Mouse (Mus musculus): ENCODE results near the gene Actn4.
"Not testable (repeated sequence)": the region's sequence is repeated elsewhere in the genome, so short reads cannot be mapped to it uniquely, and the experiment has no call there.

Actn4 gene

GRCm38 (mm10) chr7:28969672-28970394, 7.7 kb upstream of the Actn4 start:
- DNase-seq, result no peak

DNA sequence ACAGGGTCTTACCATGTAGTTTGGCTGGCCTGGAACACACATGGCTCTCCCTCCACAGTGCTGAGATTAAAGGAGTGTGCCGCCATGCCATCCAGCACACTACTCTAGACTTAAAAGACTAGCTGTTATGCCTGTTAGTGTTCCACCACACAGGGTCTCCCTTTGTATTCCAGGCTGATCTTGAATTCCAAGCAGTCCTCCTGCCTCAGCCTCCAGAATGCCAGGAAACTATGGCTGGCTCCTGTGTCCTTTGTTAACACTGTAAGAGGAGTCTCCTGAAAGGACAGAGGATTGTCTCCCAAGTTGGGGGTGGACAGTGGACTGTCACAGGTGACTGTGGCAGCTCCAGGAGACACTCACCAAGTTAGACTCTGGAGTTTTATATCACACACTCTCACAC, 7.1 kb upstream of the Actn4 start:
- no peak for DNase-seq

DNA sequence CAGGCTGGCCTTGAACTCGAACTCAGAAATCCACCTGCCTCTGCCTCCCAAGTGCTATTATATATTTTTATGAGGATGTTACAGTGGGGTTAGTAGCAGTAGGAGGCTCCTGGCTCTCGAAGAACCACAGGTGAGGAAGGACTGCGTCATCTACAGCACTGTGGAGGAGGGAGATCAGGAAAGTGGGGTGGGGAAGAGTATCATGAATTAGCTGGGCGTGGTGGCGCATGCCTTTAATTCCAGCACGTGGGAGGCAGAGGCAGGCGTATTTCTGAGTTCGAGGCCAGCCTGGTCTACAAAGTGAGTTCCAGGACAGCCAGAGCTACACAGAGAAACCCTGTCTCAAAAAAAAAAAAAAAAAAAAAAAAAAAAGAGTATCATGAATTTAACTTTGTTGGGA, 6.0 kb upstream of the Actn4 start:
- DNase-seq, result not testable (repeated sequence)

GRCm38 (mm10) chr7:28966751-28967505, 4.8 kb upstream of the Actn4 start:
- DNase-seq, result no peak

GRCm38 (mm10) chr7:28966181-28966580, 4.0 kb upstream of the Actn4 start:
- DNase-seq, result no peak

DNA sequence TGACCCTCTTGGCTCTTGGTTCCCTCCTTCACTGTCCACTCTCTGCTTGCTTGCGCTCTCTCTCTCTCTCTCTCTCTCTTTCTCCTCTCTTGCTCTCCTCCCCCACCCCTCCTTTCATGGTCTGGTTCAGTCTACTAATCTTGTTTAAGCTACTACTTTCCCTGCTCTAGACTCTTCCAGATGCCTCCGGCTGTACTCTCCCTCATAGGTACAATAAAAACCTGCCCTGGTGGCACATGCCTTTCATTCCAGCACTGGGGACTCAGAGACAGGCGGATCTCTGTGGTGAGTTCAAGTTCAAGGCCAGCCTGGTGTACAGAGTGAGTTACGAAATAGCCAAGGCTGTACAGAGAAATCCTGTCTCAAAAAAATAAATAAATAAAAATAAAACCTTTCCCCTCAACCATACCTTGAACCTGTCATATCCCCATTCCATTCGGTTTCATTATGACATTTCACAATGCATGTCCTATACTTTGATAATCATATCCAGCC, 3.3 kb upstream of the Actn4 start:
- no peak for DNase-seq

DNA sequence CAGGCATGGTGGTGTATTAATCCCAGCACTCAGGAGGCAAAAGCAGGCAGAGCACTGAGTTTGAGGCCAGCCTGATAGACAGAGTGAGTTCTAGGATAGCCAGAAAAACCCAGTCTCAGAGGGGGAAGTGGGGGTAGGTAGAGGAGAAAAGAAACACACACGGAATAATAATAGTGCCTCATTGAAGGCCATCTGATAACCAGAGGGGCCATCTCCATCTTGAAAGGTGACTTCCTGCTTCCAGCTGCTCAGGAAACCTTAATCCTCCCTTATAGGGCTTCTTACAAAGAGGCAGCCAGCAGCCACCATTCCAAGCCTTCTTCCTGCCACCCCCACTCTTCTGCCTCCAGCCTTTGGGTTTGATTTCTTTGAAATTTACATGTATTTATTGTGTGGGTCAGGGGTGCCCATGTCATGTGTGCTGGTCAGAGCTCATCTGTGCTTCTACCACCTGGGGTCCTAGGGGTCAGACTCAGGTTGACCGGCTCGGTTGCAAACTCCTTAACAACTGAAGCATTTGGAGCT, 1.3 kb upstream of the Actn4 start:
- peak; percentile 33 for DNase-seq

GRCm38 (mm10) chr7:28961584-28961926, 585 bp downstream of the Actn4 start:
- DNase-seq, result peak; percentile 39

- peak; percentile 36 for DNase-seq
Observed at GRCm38 (mm10) chr7:28960354-28961046, 1.6 kb downstream of the Actn4 start.

DNA sequence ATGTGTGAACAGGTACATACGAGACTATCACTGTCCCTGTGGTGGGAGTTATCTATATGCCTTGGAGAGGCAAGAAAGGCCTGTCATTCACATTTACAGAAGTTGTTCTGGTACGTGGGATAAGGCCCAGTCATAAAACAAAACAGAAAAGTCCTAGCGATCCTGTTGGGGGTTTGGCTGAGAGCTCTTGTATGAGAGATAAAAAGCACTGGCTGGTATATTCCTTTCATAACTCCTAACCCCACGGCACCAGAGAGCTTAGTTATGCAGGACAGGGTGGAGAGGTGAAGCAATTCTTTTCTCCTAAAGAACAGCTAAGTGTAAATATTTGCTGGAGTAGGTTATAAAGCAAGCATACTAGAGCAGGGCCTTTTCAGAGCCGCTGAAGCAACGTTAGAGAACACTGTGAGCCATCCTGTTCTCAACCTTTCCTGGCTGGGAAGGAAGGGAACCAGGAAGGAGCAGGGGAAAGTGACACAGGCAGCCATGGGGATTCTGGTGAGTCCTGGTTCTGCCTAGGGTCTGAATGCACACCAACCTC, 2.6 kb downstream of the Actn4 start:
- DNase-seq, result no peak

DNA sequence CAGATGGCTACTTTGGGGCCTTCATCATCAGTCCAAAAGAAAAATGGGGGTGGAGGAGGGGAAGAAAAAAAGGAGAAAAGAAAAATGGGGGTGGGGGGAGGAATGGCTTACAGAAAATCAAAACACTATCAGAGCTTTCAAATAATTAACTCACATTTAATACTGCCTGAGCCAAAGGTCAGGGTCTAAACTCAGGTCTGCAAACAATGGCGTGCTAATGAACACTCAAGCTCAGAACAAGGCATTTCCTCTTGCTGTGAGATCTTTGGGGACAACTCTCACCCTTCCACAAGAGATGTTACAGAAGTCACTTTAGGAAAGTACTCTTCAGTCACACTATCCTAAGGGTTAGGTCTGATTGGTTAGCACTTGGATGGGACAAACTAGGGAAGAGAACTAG, 3.4 kb downstream of the Actn4 start:
- no peak for DNase-seq

DNA sequence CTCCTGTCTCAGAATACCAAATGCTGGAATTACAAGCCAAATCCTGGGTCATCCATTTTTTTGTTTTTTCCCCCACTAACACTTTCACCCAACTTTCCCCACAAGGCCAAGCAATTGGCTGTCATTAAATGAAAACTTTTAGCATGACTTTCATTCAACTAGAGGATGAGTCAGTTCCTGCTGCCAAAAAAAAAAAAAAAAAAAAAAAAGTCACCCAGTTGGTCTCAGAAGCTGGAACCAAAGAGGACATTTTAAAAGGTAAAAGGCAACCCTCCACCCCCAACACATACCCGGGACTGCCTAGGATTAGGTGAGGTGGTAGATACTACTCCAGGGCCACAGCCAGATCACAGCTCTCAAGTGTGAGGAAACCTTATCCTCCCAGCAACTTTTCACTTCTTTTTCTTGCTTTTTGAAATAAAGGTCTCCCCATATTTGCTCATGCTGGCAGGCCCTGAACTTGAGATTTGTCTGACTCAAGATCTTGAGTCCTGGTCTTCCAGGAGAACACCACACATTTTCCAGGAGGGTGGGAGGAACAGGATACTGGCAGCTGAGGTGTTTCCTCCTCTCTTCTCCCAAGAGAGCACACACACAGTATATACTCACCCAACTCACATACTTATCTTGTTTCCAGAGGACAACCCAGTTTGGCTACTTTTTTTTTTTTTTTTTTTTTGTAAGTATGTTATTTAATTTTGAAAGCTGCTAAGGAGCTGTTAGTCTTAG, 4.0 kb downstream of the Actn4 start:
- DNase-seq, result no peak

- DNase-seq, result no peak
Observed at GRCm38 (mm10) chr7:28957286-28957685, 4.9 kb downstream of the Actn4 start.

- DNase-seq, result no peak
Observed at GRCm38 (mm10) chr7:28956270-28956669, 5.9 kb downstream of the Actn4 start.

DNA sequence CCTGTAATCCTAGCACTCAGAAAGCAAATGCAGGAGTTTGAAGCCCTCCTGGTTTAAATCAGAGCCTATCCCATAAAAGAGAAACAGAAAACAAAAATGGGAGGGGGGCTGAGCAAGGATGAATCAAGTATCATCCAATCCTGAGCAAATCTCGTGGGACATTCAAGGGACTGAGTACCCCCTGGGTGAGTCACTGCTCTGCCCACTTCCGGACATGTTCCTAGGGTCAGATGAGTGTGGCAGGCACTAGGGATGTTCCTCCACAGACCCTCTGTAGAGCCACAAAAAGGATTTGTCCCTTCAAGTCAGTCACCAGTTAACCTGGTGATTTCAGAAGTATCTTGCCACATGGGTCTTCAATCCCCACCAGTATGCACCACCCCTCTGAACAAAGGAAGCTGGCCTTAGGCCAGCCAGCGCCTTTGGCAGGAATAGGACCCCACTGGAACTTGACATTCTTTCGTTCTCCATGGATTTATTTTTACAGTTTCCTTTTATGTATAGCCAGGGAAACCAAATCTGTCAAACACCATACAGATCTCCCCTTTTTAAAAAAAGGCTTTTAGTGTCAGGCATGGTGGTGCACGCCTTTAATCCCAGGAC, 6.7 kb downstream of the Actn4 start:
- no peak for DNase-seq

DNA sequence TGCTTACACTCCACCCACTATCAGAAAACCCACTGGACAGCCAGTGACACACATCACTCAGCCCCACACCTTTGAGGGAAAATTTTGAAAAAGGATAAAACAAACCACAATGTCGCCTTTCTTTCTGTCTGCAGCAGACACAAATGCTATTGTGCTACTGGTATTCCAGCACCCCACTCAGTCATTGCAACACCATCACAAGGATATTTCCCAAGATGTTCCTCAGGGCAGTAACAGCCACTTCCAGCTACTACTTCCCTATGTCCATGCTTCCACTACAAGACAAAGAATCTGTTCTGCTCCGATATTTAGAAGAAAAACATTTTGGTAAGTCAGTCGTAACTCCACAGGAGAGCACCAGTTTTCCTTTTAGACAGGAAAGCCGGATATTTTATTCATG, 7.4 kb downstream of the Actn4 start:
- DNase-seq, result no peak

DNA sequence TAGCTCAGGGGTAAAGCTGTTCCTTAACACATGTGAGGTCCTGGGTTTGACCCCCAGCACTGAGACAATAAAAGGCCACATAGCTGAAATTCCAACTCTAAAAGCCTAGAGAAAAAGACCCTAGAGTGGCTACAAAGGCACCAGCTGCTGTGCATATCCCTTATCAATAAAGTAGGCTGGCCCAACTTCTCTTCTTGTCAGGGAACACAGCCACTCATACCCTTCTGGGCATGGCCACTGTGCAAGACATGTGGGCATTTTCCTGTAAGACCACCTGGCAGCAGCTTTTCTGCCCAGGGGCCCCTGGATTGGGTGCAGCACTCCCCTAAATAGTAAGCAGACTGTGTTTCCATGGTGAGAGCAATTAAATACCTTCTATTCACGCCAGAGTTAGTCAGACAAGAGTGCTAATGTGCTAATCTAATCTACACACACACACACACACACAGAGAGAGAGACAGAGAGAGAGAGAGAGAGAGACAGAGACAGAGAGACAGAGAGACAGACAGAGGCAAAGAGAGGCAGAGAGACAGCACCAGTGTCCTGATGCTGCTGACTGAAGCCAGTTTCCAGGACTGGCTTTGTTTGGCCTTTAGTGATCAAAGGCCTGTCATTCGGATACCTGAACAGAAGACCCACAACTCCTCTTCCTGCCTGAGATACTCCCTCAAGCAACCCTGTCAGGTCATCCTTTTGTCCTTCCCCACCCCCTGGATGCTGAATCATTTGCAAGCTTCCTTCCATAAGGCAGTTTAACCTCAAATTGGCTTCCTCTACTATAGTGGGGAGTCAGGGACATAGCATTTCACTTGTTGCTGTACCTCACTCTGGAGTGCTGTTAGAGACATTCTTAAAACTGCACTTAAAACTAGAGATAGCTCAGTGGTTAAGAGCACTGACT, 8.4 kb downstream of the Actn4 start:
- no peak for DNase-seq

DNA sequence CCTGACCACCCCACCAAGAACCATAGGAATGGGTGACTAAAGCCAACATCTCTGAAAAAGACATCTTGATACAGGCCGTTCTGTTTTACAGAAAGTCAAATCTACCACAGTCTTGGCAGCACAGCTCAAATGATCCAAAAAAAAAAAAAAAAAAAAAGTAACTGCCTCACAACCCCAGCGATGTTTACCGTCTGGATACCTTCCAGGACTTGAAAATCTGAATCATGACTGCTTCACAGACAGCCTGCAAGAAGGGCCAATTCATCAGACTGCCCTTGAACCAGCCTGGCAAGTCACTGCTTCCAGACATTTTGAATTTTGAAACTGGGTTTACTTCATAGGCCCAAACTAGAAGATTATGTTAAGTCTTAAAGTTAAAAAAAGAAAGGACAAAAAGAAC, 9.4 kb downstream of the Actn4 start:
- DNase-seq, result no peak

- no peak for DNase-seq
Observed at GRCm38 (mm10) chr7:28951764-28952163, 10.4 kb downstream of the Actn4 start.

- DNase-seq, result no peak
Observed at GRCm38 (mm10) chr7:28950346-28951037, 11.6 kb downstream of the Actn4 start.

Data from cerebellum, adult 9-10 months (tissue).